Mouse (Mus musculus) hindbrain, embryonic 12.5 days (tissue): Measurements from ENCODE around the gene 4931414P19Rik. TPM values are rescaled to one million over a fixed set of nuclear protein-coding genes. Genes with fewer than 3 reads are reported as not detected.

ENCODE experiments used
- ATAC-seq: fragments of 200-750 bp; cut with Nextera tagmentation; 2 replicates; pipeline ENCODE4 v1.8.0; 2017; ENCODE audit warnings: moderate TSS enrichment; ENCODE audit not compliant: low FRiP score
- H3K27ac ChIP-seq: fragments of 300-500 bp; sonication (generic); 2 replicates; pipeline ENCODE4 v1.5.1; 2016; ENCODE audit warnings: mild to moderate bottlenecking
- H3K27me3 ChIP-seq: fragments of 300-500 bp; sonication (generic); 2 replicates; pipeline ENCODE4 v1.6.1; 2016; ENCODE audit warnings: mild to moderate bottlenecking
- H3K36me3 ChIP-seq: fragments of 300-500 bp; sonication (generic); 2 replicates; pipeline ENCODE4 v1.6.1; 2016; ENCODE audit warnings: mild to moderate bottlenecking
- H3K4me1 ChIP-seq: fragments of 300-500 bp; sonication (generic); 2 replicates; pipeline ENCODE4 v1.6.1; 2016
- H3K4me2 ChIP-seq: fragments of 300-500 bp; sonication (generic); replicated peaks from 2 replicates; pipeline ENCODE4 v1.6.1; 2016; ENCODE audit warnings: mild to moderate bottlenecking
- H3K4me3 ChIP-seq: fragments of 300-500 bp; sonication (generic); 2 replicates; pipeline ENCODE4 v1.5.1; 2016; ENCODE audit warnings: mild to moderate bottlenecking
- H3K9ac ChIP-seq: fragments of 300-500 bp; sonication (generic); 2 replicates; pipeline ENCODE4 v1.6.1; 2016; ENCODE audit warnings: mild to moderate bottlenecking, moderate library complexity
- H3K9me3 ChIP-seq: fragments of 300-500 bp; sonication (generic); replicated peaks from 2 replicates; pipeline ENCODE4 v1.6.1; 2016; ENCODE audit warnings: mild to moderate bottlenecking
- WGBS: fragments of 180-500 bp; shearing (Covaris S2); methylation state at CpG from one replicate; pipeline ENCODE4 v1.1.7; 2016; 5-methylcytosine and 5-hydroxymethylcytosine counted together
- polyA plus RNA-seq: library from polyadenylated mRNA; unstranded; fragments of >200 nt; fragmentation: Nextera tagmentation; extraction: Ambion mirVana; gene quantifications from 2 replicates; pipeline ENCODE4 v1.2.1, GENCODE M21; 2016

4931414P19Rik gene
- polyA plus RNA-seq, 1 experiment from 2014 or later, result 8.2 TPM

DNA sequence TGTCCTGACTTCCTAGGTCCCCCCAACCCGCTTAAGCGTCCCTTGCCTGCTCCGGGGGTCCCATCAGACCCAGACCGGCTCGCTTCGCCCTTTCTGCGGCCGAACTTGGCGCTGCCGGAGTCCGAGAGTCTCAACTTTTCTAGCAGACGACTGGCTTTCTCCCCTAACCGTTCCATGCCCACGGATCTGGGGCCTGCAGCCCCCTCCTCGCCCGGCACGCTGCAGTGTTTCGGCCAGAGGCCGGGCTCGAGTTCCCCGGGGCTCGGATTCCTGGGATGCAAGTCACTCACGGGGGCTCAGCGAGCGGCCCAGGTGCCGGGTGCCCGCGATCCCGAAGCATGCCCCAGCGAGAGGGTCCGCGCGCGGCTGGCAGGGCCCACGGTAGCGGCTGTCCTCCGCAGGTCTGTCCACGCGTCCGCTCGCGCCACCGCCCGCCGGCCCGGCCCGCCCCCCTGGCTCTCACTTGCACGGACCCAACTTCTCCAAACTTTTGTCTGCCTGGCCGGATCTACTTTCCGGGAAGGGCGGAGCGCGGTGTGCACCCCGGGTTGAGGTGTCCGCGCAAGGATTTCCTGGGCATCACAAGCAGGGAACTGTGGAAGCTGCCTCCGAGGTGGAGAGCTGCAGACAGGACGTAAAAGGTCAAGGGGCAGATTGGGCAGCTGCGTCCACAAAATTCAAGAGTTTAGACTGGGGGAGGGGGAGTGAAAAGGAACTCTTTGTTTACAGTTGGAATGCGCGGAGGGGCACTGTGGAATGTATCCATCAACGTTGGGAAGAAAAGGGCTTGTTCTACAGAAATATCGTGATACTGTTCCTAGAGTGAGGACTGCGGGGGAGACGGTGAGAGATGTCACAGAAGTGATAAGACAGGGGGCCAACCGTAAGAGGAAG lies 28.5 kb downstream of the 4931414P19Rik start, which contains the start of gene Ajuba:
Ajuba (minus strand) TSS at position 470 of the 894 bp plus-strand sequence.
- Histone ChIP-seq H3K9me3 (no peaks in the 10 kb centered on the region), H3K4me3 (peak within 1 kb of the TSS; percentile 74), H3K4me2 (peak within 1 kb of the TSS; percentile 74), H3K9ac (peak within 1 kb of the TSS; percentile 92), H3K27me3 (peaks cover 25% of the 10 kb centered on the region), H3K36me3 (no peaks in the 10 kb centered on the region), H3K4me1 (peaks cover 46% of the 10 kb centered on the region), H3K27ac (peak within 1 kb of the TSS; percentile 83)
- ATAC-seq, result peak; percentile 65
- under 1% methylated on average over 66 of the region's 66 CpGs for whole genome bisulfite sequencing

DNA sequence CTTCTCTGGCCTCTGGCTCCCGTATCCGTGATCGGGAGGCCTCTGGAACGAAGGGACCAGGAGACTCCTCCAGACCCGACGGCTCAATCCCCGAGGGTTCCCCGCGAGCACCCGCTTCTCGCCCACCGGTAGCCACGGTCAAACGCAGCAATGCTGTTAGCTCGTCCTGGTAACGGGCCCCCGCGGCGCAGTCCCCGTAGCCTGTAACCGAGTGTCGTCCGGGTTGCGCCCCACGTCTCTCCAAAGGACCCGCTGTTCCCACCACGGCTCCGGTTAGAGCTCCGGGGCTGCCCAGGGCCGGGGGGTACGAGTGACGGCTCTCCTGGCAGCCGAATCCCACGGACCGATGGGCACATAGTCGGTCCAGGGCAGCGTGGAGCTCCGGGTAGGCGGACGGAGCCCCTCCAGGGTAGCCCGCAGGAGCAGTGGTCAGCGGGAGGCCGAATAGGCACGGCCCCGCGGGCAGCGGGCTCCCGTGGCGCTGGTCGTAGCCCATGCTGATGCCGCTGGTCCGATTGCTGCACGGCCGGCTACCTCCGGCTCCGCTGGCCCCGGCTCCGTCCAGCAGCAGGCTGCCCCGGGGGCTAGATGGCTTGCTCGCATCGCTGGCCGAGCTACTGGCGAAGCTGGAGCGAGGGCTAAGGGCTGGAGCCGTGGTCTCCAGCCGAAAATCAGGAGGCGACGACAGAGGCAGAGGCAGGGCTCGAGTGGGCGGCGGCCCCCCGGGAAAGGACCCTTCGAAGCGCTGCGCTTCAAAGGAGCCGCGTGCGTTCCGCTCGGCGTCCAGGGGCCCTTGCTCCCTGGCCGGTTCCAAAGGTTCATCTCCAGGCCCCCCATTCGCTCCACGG lies 29.3 kb downstream of the 4931414P19Rik start:
- Histone ChIP-seq H3K36me3 (peaks cover 1% of the 10 kb centered on the region; the same call in 1 of the 2 replicates), H3K27me3 (peaks cover 25% of the 10 kb centered on the region), H3K9me3 (no peaks in the 10 kb centered on the region), H3K27ac (peak overlapping the region; percentile 83), H3K4me1 (peaks cover 52% of the 10 kb centered on the region), H3K4me2 (peak overlapping the region; percentile 74), H3K4me3 (peak overlapping the region; percentile 74), H3K9ac (peak overlapping the region; percentile 92)
- ATAC-seq, result no peak
- WGBS, result under 1% methylated on average over 84 of the region's 84 CpGs

DNA sequence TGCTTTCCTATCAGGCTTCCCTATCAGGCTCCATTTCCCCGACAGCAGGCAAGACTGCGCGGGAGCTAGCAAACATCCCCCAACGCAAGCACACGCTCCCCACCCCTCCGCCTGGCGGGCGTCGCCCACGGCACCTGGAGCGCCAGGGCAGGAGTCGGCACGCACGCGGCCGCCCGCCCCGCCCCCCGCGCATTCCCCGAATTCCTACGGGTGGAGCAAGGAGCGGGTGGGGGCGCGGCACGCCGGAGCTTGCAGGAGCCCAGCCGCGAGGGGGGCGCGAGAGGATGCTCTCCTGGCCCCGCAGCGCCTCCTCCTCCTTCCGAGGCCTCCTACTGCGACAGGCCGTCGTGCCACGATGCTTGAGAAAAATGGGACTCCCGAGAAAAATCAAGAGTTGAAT lies 30.2 kb downstream of the 4931414P19Rik start:
- peaks cover 25% of the 10 kb centered on the region for H3K27me3 ChIP-seq
- WGBS, result under 1% methylated on average over 39 of the region's 39 CpGs
- ATAC-seq, result no peak; the same call in 1 of the 2 replicates
- peak overlapping the region; percentile 74 for H3K4me2 ChIP-seq
- peak overlapping the region; percentile 74 for H3K4me3 ChIP-seq
- H3K36me3 ChIP-seq, result peaks cover 8% of the 10 kb centered on the region
- peaks cover 55% of the 10 kb centered on the region for H3K4me1 ChIP-seq
- no peaks in the 10 kb centered on the region for H3K9me3 ChIP-seq
- H3K27ac ChIP-seq, result peak overlapping the region; percentile 83; the same call in 1 of the 2 replicates
- peak overlapping the region; percentile 92 for H3K9ac ChIP-seq

GRCm38 (mm10) chr14:54575031-54575430 lies 30.8 kb downstream of the 4931414P19Rik start:
- Histone ChIP-seq H3K9ac (peak overlapping the region; percentile 92), H3K4me3 (peak overlapping the region; percentile 74), H3K27me3 (peaks cover 25% of the 10 kb centered on the region), H3K4me1 (peaks cover 58% of the 10 kb centered on the region), H3K9me3 (no peaks in the 10 kb centered on the region), H3K27ac (0 out of 2 replicates have a peak overlapping the region, but pooled peaks have one; percentile 45), H3K36me3 (peaks cover 10% of the 10 kb centered on the region), H3K4me2 (peak overlapping the region; percentile 74)
- WGBS, result 3% methylated on average over 8 of the region's 8 CpGs
- no peak for ATAC-seq

GRCm38 (mm10) chr14:54574253-54574652 lies 31.5 kb downstream of the 4931414P19Rik start:
- peaks cover 25% of the 10 kb centered on the region for H3K27me3 ChIP-seq
- peak overlapping the region; percentile 45 for H3K27ac ChIP-seq
- no peak for ATAC-seq

GRCm38 (mm10) chr14:54572790-54573736 lies 32.7 kb downstream of the 4931414P19Rik start:
- peak overlapping the region; percentile 74 for H3K4me2 ChIP-seq
- peak overlapping the region; percentile 74 for H3K4me3 ChIP-seq
- peaks cover 18% of the 10 kb centered on the region for H3K36me3 ChIP-seq
- peaks cover 25% of the 10 kb centered on the region for H3K27me3 ChIP-seq
- ATAC-seq, result peak; percentile 38
- peaks cover 65% of the 10 kb centered on the region for H3K4me1 ChIP-seq
- peak overlapping the region; percentile 73 for H3K27ac ChIP-seq
- no peaks in the 10 kb centered on the region for H3K9me3 ChIP-seq
- peak overlapping the region; percentile 55 for H3K9ac ChIP-seq
- 6% methylated on average over 13 of the region's 14 CpGs for WGBS

More at GRCm38 (mm10) chr14:54574253-54574652, 31.5 kb downstream of the 4931414P19Rik start:
- Histone ChIP-seq H3K9ac (peak overlapping the region; percentile 54), H3K4me1 (peaks cover 65% of the 10 kb centered on the region), H3K4me3 (peak overlapping the region; percentile 74), H3K36me3 (peaks cover 10% of the 10 kb centered on the region), H3K9me3 (no peaks in the 10 kb centered on the region), H3K4me2 (peak overlapping the region; percentile 74)
- 14% methylated on average over 4 of the region's 4 CpGs for WGBS

- 0 out of 2 replicates have a peak overlapping the region, but pooled peaks have one; percentile 74 for H3K4me2 ChIP-seq
- H3K4me3 ChIP-seq, result no peak overlapping the region
- no peak for ATAC-seq
- no peaks in the 10 kb centered on the region for H3K9me3 ChIP-seq
- peak overlapping the region; percentile 73; the same call in 1 of the 2 replicates for H3K27ac ChIP-seq
- H3K4me1 ChIP-seq, result peaks cover 64% of the 10 kb centered on the region
- H3K36me3 ChIP-seq, result peaks cover 27% of the 10 kb centered on the region
- no peak overlapping the region for H3K9ac ChIP-seq
- WGBS, result 50% methylated on average over 4 of the region's 4 CpGs
- H3K27me3 ChIP-seq, result peaks cover 22% of the 10 kb centered on the region
Observed at GRCm38 (mm10) chr14:54572122-54572521, 33.7 kb downstream of the 4931414P19Rik start.

GRCm38 (mm10) chr14:54569451-54570392 lies 36.1 kb downstream of the 4931414P19Rik start:
- Histone ChIP-seq H3K9ac (no peak overlapping the region), H3K9me3 (no peaks in the 10 kb centered on the region), H3K4me2 (no peak overlapping the region), H3K27me3 (peaks cover 4% of the 10 kb centered on the region; the same call in 1 of the 2 replicates), H3K4me1 (peaks cover 43% of the 10 kb centered on the region), H3K27ac (peak overlapping the region; percentile 55; the same call in 1 of the 2 replicates), H3K4me3 (no peak overlapping the region), H3K36me3 (peaks cover 34% of the 10 kb centered on the region)
- 51% methylated on average over 17 of the region's 17 CpGs for WGBS
- no peak for ATAC-seq

DNA sequence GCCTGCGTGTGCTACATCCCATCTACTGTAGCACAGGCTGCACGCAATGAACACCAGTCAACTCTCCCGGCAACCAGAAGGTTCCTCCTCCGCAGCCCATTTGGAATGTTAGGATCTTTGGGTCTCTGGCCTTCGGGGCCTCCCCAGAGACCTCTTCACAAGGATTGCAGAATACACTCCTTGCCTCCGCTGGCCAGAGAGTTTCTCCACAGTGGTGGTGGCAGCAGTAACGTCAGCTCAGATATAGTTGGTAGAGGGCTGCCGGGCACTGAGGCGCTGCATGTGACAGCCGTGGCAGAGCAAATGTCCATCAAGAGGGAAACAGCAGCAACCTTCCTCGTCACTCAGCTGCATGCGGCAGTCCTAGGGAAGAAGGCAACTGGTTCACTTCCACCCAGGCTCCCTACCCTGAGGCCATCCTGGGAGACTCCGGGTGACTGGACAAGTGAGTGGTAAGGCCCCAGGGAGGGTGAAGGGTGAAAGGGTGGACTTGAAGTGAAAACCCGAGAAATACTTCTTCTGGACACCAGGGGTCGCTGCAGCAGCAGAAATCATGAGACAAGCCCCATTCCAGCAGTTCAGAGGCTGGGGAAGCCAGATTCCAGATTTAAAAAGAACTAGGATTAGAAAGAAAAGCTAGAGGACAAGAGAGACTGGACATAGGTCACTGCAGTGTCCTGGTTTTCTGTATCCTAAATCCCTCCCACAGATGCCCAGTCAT lies 36.9 kb downstream of the 4931414P19Rik start:
- Histone ChIP-seq H3K4me1 (peaks cover 34% of the 10 kb centered on the region), H3K36me3 (peaks cover 34% of the 10 kb centered on the region), H3K9ac (no peak overlapping the region), H3K27me3 (peaks cover 4% of the 10 kb centered on the region; the same call in 1 of the 2 replicates), H3K4me3 (no peak overlapping the region), H3K9me3 (no peaks in the 10 kb centered on the region), H3K27ac (no peak overlapping the region), H3K4me2 (no peak overlapping the region)
- ATAC-seq, result no peak
- 75% methylated on average over 15 of the region's 15 CpGs for WGBS
